Mouse (Mus musculus) CD4-positive, CD25-positive, alpha-beta regulatory T cell, adult 4 months (primary cell): Measurements from ENCODE around the gene Uck1. TPM values are rescaled to one million over a fixed set of nuclear protein-coding genes. Genes with fewer than 3 reads are reported as not detected.
"Not testable (repeated sequence)": the region's sequence is repeated elsewhere in the genome, so short reads cannot be mapped to it uniquely, and the experiment has no call there.

Experiments
- ATAC-seq: one replicate; pipeline ENCODE4 v1.8.0; 2017
- polyA plus RNA-seq, 2 experiments: library from polyadenylated mRNA; unstranded; fragments of 100-300 nt; shearing (Covaris generic); gene quantifications; one replicate each; pipeline ENCODE4 v1.2.1; 2017

Gene Uck1
- polyA plus RNA-seq = 10 to 100 TPM; 33.3 to 42.0 TPM

GRCm38 (mm10) chr2:32259657-32260417 lies at the start of gene Uck1:
TSS of gene Uck1 (minus strand) at chr2:32260159.
- ATAC-seq = peak; percentile 94

- no peak for ATAC-seq
These were observed 49.1 kb upstream of the Uck1 start for GRCm38 (mm10) chr2:32308870-32309568.

DNA sequence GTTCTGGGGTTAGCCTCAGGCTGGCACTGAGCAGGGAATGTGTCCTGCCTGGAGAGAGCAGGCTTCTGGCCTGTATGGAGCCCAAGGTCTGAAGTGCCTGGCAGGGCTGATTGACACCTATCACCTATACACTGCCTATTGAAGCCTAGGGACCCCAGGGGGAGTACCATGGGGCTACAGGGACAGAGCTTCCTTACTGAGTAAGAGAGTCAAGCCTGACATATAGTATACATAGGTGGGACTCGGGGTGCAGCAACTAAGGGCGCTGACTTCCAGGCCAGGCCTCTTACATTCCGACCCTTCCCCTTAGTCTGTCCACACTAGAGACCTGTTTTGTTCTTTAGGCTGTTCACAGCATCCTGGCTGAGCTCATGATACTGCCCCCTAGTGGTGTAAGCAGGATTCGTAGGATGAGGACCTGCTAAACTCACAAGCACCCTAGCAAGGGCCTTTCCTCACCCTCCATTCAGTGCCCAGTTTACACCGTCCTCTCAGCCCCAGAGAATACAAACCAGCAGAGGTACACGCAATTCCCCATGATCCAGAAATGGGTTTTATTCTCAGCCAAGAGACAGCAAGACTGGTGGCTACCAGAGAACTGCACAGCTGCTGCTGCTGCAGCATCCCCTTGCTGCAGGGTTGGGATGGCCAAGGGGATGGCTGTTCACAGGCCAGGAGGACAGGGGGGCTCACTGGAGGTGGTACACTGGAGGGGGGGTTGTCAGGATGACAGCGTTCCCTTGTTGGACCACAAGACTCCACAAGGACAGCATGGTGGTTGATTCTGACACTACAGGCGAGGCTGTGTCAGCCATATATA lies 48.2 kb upstream of the Uck1 start:
- ATAC-seq = no peak

GRCm38 (mm10) chr2:32307247-32307798 lies 47.4 kb upstream of the Uck1 start:
- ATAC-seq = no peak

GRCm38 (mm10) chr2:32306176-32306575 lies 46.2 kb upstream of the Uck1 start:
- ATAC-seq = no peak

- ATAC-seq = no peak
These were observed 45.7 kb upstream of the Uck1 start for GRCm38 (mm10) chr2:32305668-32306067.

DNA sequence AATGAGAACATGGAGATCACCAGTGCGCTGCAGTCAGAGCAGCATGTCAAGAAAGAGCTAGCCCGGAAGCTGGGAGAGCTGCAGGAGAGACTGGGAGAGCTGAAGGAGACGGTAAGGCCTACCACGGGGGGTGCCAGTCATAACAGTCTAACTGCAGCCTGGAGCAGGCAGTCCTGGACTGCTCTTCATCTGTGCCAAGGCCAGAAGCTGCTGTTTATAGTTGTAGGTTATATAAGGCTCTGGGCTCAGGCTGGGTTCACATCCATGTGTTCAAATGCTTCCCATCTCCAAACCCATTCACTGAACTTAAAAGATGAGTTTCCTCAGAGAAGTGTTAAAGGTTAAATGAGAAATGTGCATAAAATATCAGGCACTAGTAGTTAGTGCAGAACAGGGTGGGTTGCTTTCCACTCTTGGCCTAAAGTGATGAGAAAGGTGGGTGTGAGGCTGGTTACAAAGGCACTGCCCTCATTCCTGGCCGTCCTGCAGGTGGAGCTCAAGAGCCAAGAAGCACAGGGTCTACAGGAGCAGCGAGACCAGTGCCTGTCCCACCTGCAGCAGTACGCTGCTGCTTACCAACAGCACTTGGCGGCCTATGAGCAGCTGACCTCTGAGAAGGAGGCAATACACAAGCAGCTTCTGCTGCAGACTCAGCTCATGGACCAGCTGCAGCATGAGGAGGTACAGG lies 44.3 kb upstream of the Uck1 start:
- ATAC-seq = no peak

DNA sequence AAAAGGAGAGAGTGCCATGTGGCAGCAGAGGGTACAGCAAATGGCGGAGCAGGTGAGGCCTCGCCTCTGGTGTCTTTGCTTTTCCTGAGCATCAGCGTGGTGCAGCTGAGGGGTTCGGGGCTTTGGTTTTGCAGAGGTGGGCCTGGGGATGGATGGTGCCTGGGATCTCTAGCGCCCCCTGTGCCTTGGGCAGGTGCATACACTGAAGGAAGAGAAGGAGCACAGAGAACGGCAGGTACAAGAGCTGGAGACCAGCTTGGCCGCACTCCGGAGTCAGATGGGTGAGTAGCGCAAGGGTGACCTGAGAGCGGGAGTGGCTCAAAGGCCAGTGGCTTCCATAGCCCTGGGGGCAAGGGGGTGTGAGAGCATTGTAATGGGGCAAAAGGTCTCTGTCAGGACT lies 43.0 kb upstream of the Uck1 start:
- ATAC-seq = no peak

DNA sequence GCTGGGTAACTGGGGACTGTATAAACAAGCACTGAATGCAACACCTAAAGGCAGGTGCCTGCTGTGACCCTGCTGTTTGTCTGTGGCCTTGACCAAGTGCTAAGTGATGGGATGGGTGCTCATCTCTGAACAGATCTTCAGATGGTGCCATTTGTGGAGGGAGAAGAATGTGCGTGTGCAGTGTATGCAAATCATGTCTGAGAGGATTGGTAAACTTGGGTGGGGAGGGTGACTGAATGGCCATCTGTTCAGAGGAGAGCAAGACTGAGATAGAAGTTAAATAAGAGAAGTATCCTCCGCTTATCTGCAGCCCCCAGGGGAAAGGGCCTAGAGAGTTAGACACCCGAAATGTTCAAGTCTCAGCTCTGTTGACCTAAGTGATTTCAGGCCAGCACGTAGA lies 39.5 kb upstream of the Uck1 start:
- no peak for ATAC-seq

- ATAC-seq = not testable (repeated sequence)
These were observed 35.9 kb upstream of the Uck1 start for GRCm38 (mm10) chr2:32295842-32296241.

- ATAC-seq = no peak
These were observed 35.3 kb upstream of the Uck1 start for GRCm38 (mm10) chr2:32295285-32295684.

- ATAC-seq = no peak
These were observed 34.4 kb upstream of the Uck1 start for GRCm38 (mm10) chr2:32294348-32294747.

GRCm38 (mm10) chr2:32289578-32289977 lies 29.6 kb upstream of the Uck1 start:
- ATAC-seq = no peak

DNA sequence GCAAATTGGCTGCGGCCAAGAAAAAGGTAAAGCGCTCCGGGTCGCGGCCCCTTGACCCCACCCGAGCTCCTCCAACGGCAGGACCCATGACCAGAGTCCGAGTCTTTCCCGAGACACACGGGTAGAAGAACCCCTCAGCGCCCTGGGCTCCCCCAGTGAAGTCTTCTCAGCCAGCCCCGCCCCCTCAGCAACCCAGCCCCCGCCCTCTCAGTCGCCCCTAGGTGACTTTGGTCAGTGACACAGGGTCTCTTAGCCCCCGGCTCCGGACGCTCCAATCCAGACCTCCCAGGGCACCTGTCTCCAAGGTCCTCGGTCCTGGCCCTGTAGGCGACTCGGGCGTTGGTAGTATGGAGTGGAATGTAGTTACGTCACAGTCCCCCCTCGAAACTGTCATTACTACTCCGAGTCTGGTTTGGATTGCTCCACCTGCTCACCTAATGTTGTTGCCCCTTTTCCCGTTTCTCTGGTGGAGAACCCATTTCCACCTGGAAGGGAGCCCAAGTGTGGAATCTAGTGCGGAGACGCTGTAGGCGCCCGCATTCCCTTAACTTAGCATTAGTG lies 28.5 kb upstream of the Uck1 start:
- no peak for ATAC-seq

DNA sequence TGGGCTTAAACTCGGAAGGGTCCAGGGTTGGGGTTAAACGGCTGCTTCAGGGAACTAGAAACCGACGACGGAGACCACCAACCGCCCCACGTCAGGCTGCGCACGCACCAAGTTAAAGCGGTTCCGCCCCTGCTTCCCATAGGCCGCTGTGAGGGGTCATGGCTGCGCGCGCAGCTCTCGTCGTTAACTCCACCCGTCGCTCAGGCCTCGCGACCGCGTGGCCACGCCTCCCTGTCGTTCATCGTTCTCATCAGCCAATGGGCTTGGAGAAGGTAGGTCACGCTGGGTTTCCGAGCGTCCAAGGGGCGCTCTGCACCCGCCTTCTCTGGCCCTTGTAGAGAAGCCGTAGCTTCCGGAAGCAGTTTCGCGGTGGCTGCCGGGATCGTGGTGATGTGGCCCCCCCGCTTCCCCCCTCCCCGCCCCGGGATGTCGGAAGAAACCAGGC lies 28.0 kb upstream of the Uck1 start, which contains the start of gene Swi5:
Swi5 (minus strand) TSS at position 153 of the 445 bp plus-strand sequence.
- peak; percentile 100 for ATAC-seq

DNA sequence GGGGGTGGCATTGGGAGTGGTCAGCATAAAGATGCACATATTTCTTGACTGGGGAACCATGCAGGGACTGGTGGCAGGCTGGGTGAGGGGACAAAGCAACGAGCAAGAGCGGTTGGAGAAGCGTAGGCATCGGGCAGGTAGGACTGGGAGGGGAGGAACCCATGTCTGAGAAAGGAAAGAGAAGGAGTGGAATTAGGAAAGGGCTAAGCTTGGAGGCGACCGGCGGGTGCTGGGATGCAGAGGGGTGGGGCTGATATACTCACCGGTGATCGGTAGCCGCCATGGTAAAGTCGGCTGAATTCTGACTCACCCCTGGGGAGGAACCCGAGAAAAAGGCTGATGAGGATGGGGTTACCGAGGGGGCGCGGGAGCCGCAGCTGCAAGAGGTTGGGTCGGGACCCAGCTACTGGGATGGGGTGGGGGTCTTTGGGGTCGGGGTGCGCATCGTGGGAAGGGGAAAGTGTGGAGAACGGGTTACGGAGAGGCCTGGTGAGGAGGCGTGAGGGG lies 27.4 kb upstream of the Uck1 start, which contains the start of gene Golga2:
Golga2 (plus strand) TSS at position 51 of the 507 bp plus-strand sequence.
- no peak for ATAC-seq

DNA sequence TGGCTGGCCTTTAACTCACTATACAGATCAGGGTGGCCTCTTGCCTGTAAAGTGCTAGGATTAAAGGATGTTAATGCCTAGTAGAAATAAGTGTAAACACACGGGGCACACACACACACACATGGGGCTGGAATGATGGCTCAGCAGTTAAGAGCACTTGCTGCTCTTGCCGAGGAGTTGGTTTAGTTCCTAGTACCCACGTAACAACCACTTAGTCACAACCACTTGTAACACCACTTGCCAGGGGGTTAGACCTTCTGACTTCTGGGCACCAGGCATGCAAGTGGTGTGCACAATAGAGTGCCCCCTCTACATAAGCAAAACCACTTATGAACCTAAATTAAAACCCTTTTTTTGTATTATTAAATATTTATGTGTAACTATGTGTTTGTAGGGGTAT lies 24.0 kb upstream of the Uck1 start:
- ATAC-seq = no peak

GRCm38 (mm10) chr2:32282727-32283126 lies 22.8 kb upstream of the Uck1 start:
- ATAC-seq = no peak

GRCm38 (mm10) chr2:32282289-32282688 lies 22.3 kb upstream of the Uck1 start:
- ATAC-seq = no peak

GRCm38 (mm10) chr2:32275823-32276222 lies 15.9 kb upstream of the Uck1 start:
- no peak for ATAC-seq

- ATAC-seq = peak; percentile 51
These were observed 676 bp upstream of the Uck1 start for GRCm38 (mm10) chr2:32260635-32261034.
